Mouse (Mus musculus) thymus, adult 2 months (tissue): ENCODE measurements around the gene Ldhb.

Experiments used
- CTCF ChIP-seq: fragments of 200-500 bp; IDR thresholded peaks from 2 replicates; pipeline ENCODE4 v1.5.1; 2012; ENCODE audit warnings: mild to moderate bottlenecking, control low read depth, low read length, moderate library complexity, borderline replicate concordance; ENCODE audit not compliant: control insufficient read depth, poor library complexity, insufficient read depth; ENCODE audit errors: extremely low read depth
- POLR2A ChIP-seq: fragments of 200-500 bp; IDR thresholded peaks from 2 replicates; pipeline ENCODE4 v1.6.1; 2012; ENCODE audit warnings: mild to moderate bottlenecking, low read length, control low read depth, moderate library complexity; ENCODE audit not compliant: control insufficient read depth, poor library complexity, insufficient read depth; ENCODE audit errors: extremely low read depth

DNA sequence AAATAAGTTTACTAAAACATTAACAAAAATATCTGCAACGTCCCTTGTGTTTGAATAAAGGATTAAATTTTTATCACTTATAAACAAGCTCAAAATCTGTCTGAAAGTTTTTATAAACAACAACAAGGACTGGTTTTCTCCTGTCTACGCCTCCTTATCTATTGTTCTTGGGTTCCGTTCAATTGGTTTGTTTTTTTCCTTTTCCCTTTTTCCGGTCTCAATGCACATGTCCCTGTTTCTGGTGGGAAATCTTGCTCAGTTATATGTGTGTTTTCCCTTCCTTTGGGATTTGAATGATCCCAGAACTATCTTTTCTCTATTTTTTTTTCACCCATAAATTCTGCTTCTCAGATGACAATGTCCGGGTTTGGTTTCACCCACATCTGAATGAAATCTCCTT, 25.7 kb upstream of the Ldhb start:
- TF ChIP-seq CTCF = no peak
- TF ChIP-seq POLR2A = no peak
